Mouse (Mus musculus) ES-E14 (cell line): ENCODE results near the gene Prex1.

Experiments
- CHD2 ChIP-seq: IDR thresholded peaks from 2 replicates; pipeline ENCODE4 v1.6.1; 2014; ENCODE audit warnings: mild to moderate bottlenecking, low read depth, low read length, inconsistent platforms
- HCFC1 ChIP-seq: IDR thresholded peaks from 2 replicates; pipeline ENCODE4 v1.6.1; 2012; ENCODE audit warnings: low read length, inconsistent platforms, borderline replicate concordance; ENCODE audit not compliant: insufficient read depth
- MAFK ChIP-seq: IDR thresholded peaks from 2 replicates; pipeline ENCODE4 v1.6.1; 2014; ENCODE audit warnings: mild to moderate bottlenecking, low read depth, low read length, inconsistent platforms; ENCODE audit not compliant: insufficient read depth
- ZC3H11A ChIP-seq: IDR thresholded peaks from 2 replicates; pipeline ENCODE4 v1.6.1; 2012; ENCODE audit warnings: low read depth, mild to moderate bottlenecking, inconsistent platforms, low read length, borderline replicate concordance

DNA sequence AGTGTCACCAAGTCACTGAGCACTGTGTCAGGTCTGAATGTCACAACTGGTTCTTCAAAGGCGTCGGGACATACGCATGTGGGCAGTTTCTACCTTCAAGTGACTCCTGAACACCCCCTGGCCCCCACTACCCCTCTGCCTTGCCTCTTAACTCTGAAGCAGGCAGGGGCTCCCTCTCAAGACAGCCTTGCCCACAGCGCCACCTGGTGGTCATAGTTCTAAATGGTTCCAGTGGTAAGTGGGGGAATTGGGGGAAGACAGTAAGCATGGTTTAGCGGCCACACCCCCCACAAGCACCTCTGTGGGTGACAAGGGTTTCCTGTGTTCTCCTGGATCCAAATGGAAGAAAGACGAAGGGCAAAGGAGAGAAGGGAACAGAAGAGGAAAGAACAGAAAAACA is 149.7 kb downstream of the Prex1 start:
- TF ChIP-seq HCFC1 (no peak), MAFK (no peak), CHD2 (no peak), ZC3H11A (peak; percentile 48; the same call in 1 of the 2 replicates)
